ENCODE assay signal across 11 mouse cellular contexts in genomic region chr12:16577665-16578233, GRCm38 (mm10). TPM values are rescaled to one million over a fixed set of nuclear protein-coding genes. Genes with fewer than 3 reads are reported as not detected.
DNase-seq lines count a peak whose midpoint lies in the region; ATAC-seq lines count a peak whose summit lies in the region.
"Had no signal": no experiment of that assay in that cellular context is flagged by ENCODE, and none has a peak within 500 bp of the region (broad histone marks: within the 10 kb centered on the region; RNA-seq: fewer than 3 reads in every experiment).

No protein-coding gene starts in this region.

- H3K36me3 ChIP-seq in liver, embryonic 15.5 days (replicated peaks) = peaks cover 58% of the 10 kb centered on the region

- peaks cover 59% of the 10 kb centered on the region for H3K4me1 ChIP-seq in liver, embryonic 15.5 days (replicated peaks)

- H3K4me2 ChIP-seq in liver, embryonic 15.5 days = peak overlapping the region; percentile 70

- H3K27me3 ChIP-seq in liver, embryonic 15.5 days = no peaks in the 10 kb centered on the region

- no peaks in the 10 kb centered on the region for H3K9me3 ChIP-seq in liver, embryonic 15.5 days (replicated peaks)

- ATAC-seq in erythroblast, adult 5-6 weeks (replicated peaks; ENCODE audit: low FRiP score, poor library complexity, severe bottlenecking) = peak; percentile 72
- peak; percentile 60; the same call in 1 of the 2 replicates for ATAC-seq in liver, embryonic 15.5 days (ENCODE audit: insufficient read depth)

- DNase-seq in cerebellum, adult 9-11 months = peak; percentile 57
- no peak for DNase-seq in cerebellum, adult 8-10 months
- DNase-seq in left cerebral cortex, postnatal 4 days = peak; percentile 77
- DNase-seq in left cerebral cortex, postnatal 36 days (ENCODE audit: low spot score in 2 of 2) = no peak
- DNase-seq in kidney, adult 18-20 months = no peak
- no peak for DNase-seq in gastrocnemius, postnatal 4 days (ENCODE audit: low spot score in 2 of 2)
- DNase-seq: B cell, adult 2 months; thymus, postnatal 36 days had no signal

- intact Hi-C loops in left cerebral cortex, postnatal 4 days (cut with DNase I) = no loop called here
- intact Hi-C loops in left cerebral cortex, postnatal 36 days (cut with DNase I) = no loop called here

- peak overlapping the region; percentile 29 for H3K9ac ChIP-seq in liver, embryonic 15.5 days

- no peak overlapping the region for H3K4me3 ChIP-seq in liver, embryonic 15.5 days (replicated peaks)
- H3K4me3 ChIP-seq: erythroblast, embryonic 14.5 days had no signal

- 50% methylated on average over 9 of the region's 9 CpGs for WGBS in liver, embryonic 15.5 days (ENCODE audit: insufficient replicate concordance)

- H3K27ac ChIP-seq in liver, embryonic 15.5 days (replicated peaks) = peak overlapping the region; percentile 68

RNA-seq across cellular contexts. Expression of gene Lpin1, which starts 33.0 kb away (rescaled TPM):
- total RNA-seq in left cerebral cortex, postnatal 4 days (2021) = 10 to 100 TPM; 16.7 to 19.5 TPM
- 10 to 100 TPM; 19.6 to 23.0 TPM for total RNA-seq in left cerebral cortex, postnatal 36 days (2021)
- total RNA-seq in erythroblast, adult 5-6 weeks (2015; ENCODE audit: low replicate concordance) = 3.3 and 3.6 TPM in 2 replicates
- total RNA-seq in erythroblast, adult 5-6 weeks (2017; ENCODE audit: low replicate concordance) = 3.8 and 4.2 TPM in 2 replicates
- polyA plus RNA-seq in liver, embryonic 15.5 days (2015; fragmentation: Nextera tagmentation; extraction: Ambion mirVana) = 7.9 and 9.4 TPM in 2 replicates
- total RNA-seq in gastrocnemius, postnatal 4 days (2021) = 10 to 100 TPM; 24.8 to 27.1 TPM

Comparison
In these comparisons a context has a peak if more than half of its experiments do, and no peak if none do; other contexts are left out.
1. DNase-seq: peak in cerebellum, adult 9-11 months (single experiment) and left cerebral cortex, postnatal 4 days (single experiment); none in cerebellum, adult 8-10 months (single experiment), left cerebral cortex, postnatal 36 days (0 of 2), kidney, adult 18-20 months (single experiment) and gastrocnemius, postnatal 4 days (0 of 2).